Mouse (Mus musculus) kidney, adult 11 months (tissue): ENCODE measurements around the gene Smim7.

Experiments used
- DNase-seq: peaks from one replicate; pipeline ENCODE4 v3.0.0; 2022

Gene Smim7

DNA sequence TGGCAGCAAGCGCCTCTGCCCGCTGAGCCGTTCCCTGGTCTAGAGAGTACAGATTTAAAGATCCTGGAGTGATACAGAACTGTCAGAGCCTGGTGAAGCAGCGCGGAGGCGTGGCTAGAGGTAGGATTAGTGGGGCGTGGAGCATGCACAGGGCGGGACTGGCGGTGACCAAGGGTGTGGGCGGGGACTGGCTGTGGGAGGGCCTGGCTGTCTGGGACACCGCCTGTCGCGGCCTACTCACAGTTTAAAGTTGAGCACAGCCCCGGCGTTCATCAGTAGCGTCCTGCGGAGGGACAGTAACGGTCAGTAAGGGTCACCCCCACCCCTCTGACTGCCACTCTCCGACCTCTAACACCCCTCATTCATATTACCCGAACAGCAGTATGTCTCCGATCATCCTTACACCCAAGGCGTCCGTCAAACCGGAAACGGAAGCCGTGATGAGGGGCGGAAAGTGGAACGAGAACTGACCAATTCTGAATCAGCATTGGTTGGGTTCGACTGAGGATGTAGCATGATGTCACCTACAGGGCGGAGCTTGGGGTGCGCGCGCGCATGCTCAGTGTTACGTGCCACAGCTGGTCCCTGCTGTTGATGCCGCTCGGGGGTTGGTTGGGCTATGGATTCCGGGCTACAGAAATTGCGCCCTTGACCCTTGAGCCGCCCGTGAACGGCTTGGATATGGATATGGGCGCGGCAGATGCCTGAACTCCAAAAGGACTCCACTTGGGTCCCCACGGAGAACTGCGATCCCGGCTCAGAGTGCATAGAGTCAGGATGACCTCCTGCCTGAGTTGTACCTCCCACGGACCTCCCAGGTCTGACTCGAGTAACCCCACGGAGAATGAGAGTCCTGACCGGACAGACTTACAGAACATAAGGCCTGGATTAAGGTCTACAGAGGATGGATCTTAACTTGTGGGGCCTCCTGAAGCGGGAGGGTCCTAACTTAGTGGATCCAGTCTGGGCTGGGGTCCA is at the start of gene Smim7:
Gene Smim7 (minus strand): TSS at position 456 of the 978 bp plus-strand sequence.
- DNase-seq = peak; percentile 99

DNA sequence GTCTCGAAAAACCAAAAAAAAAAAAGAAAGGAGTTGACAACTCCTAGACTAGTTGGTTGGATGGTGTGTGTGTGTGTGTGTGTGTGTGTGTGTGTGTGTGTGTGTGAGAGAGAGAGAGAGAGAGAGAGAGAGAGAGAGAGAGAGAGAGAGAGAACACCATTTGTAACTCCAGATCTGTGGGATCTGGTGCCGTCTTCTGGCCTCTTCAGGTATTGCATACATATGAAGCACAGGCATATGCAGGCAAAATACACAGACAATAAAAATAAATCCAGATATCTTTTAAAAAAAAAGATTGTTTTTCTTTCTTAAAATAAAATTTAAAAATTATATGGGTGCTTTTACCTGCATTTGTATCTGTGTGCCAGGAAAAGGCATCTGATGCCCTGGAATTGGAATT is 19.3 kb upstream of the Smim7 start:
- no peak for DNase-seq

DNA sequence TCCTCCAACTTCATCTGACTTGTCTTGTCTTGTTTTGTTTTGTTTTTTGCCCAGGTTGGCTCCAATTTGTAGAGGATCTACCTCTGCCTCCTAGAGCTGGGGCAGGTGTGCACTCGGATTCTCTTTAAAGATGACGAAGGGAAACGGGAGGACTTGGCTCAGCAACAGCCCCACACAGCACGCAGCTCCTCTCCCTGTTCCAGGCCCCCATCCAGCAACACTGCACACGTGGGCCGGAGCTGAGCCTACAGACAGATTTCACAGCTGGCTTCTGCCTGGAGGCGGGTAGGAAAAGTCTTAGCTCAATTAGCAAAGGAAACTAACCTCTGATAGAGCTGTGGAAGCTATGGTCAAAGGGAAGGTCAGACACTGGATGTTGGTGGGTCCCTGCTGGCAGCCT is 18.4 kb upstream of the Smim7 start:
- no peak for DNase-seq

DNA sequence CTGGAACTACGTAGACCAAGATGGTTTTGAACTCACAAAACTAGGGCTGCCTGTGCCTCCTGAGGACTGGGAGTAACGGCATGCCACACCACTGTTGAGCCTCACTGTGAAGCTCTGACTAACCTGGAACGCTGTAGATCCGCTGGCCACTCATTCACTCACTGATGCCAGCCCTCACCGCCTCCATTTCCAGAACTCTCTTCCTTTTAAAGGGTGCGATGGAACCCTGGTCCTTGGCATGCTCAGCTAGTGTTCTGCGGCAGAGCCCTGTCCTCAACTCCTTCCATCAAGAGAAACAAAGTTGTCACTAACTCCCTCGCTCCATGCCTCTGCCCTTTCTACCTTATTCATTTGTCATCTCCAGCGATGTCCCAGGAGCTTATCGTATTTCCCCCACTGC is 18.0 kb upstream of the Smim7 start:
- DNase-seq = no peak

DNA sequence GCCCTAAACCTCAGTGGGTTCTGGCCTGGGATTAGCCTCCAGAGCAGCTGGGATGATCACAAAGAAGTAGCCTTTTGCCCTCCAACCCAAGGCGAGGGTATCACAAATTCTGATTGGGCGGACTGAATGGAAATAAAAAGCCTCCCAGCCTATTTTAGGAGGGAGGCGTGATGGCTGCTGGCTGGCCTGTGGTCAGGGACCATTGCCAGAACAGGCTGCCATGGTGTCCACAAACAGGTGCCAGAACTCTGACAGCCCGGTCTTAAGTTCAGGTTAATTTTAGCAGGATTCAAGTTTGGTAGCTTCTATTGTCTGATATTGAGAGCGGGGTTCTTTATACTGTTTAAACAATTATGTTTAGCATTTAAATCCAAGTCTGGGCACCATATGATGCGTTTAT is 16.9 kb upstream of the Smim7 start:
- DNase-seq = no peak

DNA sequence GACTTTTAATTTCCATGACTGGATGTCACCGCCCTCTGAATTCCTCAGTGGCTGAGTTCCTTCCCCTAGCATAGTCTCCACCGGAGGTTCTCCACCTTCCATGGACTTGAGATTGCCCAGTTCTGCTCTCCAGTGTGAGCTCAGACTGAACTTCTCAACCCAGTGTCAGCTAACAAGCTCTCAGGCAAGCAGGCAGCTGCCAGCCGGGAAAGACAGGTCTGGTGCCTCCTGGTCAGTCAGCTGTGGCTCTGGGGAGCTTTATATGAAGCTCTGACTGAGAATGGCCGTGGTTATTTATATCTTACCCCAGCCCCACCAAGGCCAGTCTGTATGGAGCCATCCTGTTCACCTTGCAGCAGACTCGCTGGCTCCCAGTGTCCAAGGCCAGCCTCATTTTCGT is 13.5 kb upstream of the Smim7 start:
- no peak for DNase-seq

DNA sequence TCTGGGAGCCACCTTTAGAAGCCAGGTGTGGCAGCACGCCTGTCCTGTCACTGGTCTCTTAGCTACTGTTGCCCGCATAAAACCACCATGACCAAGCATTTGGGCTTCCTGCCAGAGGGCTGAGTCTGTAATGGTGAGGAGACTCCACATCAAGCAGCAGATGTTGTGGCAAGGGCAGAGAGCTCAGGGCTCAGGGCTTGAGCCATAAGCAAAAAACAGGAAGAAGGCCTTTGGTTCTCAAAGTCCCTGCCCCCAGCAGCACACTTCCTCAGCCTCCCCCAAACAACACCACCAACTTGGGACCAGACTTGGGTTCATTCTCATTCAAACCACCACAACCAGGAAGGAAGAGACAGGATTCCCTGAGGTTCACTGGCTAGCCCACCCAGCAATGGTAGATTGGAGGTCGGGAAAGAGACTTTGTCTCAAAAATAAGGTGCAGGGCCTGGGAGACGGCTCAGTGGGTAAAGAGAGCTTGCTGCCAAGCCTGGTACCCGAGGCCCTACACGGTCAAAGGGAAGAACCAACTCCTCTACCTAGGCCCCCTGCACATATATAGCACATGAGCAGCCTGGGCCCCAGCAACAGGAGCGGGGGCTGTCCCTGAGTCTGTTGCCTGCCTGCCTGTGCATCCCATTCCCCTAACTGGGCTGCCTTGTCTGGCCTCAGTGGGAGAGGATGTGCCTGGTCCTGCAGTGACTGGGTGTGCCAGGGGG is 12.3 kb upstream of the Smim7 start:
- DNase-seq = peak; percentile 43

DNA sequence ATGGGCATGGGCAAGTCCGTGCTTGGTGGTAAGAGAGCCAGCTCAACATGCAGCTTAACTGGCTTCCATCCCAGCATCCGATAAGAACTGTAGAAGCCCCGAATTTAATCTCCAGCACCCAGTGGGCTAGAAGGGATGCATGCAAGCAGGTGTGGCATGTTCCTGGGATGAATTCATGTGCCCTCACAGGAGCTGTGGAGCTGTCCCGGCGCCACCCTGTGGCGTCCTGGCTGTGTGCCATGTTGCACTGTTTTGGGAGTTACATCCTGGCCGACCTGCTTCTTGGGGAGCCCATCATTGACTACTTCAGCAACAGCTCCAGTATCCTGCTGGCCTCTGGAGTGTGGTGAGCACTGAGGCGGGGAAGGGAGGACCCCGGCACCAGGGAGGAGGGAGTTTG is 8.5 kb upstream of the Smim7 start:
- no peak for DNase-seq

DNA sequence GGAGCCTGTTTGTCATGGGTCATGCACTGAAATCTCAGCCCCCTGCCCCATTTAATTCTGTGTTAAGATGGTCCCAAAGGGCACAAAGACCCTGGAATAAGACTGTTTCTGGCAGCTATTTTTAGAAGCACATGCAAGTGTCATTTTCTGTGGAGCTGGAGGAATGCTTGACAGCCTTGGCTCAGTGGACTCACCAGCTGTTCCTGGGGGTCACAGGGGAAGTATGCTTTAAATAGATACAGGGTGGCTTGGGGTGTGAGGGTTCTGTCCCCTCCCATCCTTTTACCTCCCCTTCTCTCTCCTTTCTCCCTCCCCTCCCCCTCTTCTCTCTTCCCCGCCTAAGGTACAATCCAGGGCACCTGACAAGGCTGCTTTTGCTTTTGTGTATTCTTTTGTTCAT is 7.1 kb upstream of the Smim7 start:
- DNase-seq = no peak

DNA sequence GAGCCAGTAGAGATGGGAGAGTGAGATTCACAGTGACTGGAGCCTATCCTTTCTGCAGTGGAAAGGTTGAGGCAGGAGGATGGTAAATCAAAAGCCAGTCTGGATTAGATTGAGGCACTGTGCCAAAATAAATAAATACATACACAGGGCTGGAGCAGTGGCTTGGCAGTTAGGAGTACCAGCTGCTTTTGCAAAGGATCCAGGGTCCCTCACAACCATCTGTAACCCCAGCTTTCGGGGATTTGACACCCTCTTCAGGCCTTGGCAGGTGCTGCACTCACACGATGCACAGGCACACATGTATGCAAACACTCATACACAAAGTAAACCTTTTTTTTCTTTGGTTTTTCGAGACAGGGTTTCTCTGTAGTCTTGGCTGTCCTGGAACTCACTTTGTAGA is 6.4 kb upstream of the Smim7 start:
- DNase-seq = no peak

DNA sequence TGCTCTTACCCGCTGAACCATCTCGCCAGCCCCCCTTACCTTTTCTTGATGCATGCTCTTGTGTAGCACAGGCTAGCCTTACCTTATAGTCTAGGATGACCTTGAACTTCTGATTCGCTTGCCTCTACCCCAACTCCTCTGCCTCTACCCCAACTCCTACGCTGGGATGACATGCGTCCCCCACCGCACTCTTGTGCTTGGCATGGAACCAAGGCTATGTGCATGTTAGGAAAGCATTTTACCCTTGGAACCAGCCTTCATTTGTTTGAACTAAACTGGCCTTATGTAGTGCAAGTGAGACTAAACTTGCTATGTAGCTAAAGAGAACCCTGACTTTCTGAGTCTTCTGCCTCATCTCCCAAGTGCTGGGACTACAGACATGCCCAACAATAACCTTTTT is 5.0 kb upstream of the Smim7 start:
- DNase-seq = no peak

DNA sequence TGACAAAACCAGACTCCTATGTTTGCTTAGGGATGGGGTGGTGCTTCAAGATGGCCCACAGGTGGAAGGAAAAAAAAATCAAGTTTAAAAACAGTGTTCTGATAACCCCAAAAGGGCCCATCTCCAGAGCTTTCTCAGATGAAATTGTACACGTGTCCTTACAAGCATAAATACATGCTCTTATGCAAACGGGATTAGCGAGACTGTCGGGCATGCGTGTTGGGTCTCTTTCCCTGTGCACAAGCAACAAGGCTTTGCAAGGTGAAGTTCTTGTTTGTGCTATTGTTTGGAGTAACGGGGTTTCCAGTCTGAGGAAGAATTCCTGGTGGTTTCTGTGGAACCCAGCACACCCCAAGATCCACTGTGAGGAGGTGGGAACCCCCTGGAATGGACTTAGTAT is 2.6 kb upstream of the Smim7 start:
- DNase-seq = no peak

DNA sequence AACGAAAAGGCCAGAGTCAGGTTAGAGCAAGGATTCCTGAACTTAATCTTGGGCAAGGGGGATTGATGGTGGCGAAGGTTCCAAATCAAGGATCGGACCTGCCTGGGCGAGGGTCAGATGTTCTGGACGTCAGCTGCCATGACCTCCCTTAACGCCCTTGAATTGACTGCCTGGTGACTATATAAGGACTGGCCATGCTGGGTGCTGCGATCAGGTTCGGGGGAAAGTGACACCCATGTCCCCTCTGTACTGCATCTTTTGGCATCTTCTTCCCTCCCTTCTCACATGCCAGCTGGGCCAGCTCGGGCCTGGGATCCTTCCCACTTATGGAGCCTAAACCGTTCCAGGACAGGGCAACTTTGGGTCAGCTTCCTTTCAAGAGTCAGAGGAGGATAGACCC is 1.6 kb upstream of the Smim7 start:
- peak; percentile 20 for DNase-seq

DNA sequence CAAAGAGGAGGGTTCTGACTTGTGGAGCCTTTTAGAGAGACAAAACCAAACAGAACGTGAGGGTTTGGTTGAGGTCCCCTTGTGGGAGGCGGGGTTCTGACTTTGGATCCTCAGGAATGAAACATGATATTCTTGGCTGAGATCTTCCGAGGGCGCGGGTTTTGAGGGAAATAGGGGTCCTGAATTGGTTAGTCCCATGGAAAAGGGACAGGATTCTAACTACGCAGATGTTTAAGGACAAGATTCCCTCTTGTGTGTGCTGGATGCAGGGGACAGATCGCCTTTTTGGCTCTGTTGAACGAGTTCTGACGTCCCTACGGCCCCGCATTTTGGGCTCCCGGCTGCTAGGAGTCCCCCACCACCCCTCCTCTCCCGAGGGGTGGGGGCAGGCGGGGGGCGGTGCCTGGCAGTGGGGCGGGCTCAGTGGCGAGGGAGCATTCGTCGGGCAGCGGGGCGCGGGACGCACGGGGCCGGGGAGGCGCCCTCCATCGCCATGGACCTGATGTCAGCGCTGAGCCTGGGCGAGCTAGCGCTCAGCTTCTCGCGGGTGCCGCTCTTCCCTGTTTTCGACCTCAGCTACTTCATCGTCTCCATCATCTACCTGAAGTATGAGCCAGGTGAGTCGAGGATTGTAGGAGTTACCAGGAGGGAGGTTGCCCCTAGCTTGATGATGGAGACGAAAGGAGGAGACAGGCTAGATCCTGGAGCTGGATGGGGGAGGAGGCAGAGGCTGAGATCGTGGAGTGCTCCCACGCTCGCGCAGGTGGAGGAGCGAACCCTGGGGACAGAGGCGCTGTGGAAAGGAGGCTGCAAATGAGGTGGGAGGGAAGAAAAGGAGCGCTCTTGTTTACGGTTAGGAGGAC is 954 bp upstream of the Smim7 start, which contains the start of gene Tmem38a:
Gene Tmem38a (plus strand): TSS at position 445 of the 863 bp plus-strand sequence.
- DNase-seq = peak; percentile 77

DNA sequence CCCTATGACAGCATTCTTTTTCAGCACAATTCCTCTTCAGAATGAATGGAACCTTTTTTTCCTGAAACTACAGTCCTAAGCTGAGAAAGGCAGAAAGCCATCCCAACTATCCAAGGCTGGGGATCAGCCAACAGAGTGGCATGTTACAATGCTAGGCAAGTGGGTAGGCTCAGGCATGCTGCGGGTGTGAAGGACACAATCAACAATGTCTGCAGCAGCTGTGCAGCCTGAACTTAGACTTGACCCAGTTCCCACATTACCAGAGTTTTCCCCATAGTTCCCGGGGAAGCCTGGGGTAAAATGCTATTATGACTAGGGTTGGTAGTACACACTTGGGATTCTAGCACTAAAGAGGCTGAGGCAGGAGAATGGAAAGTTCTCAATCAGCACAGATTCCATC is 4.9 kb downstream of the Smim7 start:
- no peak for DNase-seq

DNA sequence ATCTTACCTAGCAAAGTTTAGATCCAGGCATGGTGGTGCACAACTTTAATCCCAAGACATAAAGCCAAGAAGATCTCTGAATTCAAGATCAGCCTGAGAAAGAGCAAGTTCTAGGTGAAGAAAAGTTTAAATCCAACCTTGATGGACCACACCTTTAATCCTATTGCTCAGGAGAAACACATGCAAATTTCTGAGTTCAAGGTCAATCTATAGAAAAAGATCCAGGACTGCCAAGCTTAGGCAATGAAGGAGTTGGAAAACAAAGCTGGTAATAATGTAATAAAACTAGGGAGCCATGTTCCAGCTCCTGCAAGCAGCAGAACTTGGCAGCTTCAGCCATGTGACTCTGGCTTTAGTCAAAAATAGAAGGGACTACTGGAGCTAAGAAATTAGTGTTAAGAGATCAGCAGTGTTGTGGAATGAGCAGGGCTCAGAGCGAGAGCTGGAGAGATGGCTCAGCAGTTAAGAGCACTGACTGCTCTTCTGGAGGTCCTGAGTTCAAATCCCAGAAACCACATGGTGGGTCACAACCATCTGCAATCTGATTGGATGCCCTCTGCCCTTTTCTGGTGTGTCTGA is 9.7 kb downstream of the Smim7 start:
- DNase-seq = no peak

DNA sequence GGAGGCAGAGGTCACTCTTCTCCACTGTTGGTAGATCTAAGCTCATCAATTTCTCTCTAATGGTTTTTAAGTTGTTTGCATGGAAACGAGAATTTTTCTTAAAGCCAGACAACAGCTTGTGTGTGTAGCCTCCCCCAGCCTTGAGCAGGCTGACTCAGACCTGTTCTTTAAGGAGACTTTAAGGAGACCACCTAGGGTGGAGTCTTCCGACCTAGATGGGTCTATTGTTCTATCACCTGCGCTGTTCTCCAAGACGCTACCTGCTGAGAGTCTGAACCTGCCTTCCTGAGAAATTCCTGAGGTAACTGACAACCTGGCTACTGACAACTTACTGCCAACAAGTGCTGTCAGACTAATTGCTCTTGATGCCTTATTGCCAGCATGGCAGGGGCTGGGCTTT is 15.1 kb downstream of the Smim7 start:
- DNase-seq = no peak

DNA sequence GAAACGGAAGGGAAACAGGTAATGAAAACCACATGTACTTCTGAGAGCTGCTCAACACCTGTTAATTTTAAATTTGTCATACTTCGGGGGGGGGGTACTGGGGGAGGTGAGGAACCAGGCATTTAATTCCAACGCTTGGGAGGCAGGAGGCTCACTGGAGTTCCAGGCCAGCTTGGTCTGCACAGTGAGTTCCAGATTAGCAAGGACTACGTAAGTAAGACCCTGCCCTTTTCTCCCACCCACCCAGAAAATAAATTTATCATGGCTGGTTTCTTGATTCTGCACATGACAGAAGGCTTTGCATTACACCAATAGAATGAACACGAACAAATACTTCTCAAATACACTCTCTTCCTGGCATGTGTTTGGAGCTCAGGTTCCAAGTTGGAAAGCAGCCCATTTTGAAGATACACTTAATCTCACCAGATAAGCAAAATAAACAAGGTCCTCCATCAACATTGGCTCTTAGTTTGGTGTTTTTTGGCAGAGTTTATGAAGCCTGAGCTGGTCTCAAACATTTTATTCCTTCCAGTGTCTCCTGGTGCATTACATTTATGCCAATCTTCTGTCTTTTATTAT is 21.5 kb downstream of the Smim7 start:
- DNase-seq = no peak

DNA sequence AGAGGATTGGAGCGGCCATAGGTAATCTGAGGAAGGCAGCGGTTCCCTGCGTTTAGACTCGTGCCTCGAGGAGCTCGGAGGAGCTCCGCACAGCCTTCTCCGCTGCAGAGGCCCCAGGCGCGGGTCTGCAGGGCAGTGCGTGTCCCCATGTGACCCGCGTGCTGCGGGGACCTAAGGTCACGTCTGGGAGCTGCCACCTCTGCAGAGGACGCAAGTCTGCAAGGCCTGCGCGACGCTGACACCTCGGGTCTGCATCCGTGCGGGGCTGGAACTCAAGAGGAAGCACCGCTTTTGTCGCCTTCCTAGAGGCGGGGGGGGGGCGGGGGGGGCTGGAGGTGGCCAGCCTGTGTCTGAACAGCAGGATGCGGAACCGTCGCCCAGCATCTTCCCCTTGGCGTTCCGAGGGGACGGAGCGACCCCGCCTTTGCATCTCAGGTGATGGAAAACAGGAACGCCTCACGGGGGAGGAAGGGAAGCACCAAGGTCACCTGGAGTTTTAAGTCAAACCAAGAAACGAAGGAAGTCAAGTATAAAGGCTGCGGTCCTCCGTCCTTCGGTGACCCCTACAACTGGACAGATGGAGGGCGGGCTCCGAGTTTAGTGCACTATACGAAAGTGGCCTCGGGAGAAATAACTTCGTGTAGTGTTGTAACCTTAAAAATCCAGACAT is 22.1 kb downstream of the Smim7 start:
- peak; percentile 51 for DNase-seq

DNA sequence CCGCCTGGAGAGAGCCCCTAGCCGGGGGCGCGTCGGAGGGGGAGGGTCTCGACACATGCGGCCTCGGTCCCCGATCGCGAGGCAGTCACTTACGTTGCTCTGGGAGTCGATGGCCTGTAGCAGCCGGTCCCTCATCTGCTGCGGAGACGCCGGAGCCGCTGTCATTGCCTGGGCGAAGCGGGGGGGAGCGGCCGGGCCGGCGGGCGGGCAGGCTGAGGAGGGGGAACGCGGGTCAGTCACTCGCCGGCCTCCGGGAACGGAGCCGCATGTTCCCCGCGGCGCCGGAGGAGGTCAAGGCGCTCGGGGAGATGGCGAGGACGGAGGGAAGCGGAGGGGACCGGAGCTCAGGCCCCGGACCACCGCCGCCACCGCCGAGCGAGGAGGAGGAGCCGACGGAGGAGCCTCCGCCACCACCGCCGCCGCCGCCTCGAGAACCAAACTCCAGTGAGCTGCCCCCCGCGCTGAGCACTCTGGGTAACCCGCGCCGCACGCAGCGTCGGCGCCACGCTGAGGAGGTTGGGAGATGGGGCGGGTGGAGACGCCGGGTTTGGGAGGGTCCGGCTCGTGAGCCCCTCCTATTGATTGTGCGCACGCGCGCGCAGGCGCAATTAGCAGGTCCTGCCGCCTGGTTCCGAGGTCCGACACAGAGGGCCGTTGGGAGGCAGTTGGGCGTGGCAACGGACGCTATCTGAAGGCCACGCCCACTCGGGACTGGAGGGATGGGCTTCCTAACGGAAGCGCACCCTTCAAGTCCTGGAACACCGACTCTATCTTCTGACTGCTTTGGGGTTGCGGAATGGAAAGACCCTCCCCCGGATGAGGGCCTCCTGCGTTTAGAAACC is 22.9 kb downstream of the Smim7 start, which contains the start of gene Med26:
Gene Med26 (minus strand): TSS at position 469 of the 842 bp plus-strand sequence.
- peak; percentile 99 for DNase-seq
